Mouse (Mus musculus) CH12.LX (cell line): ENCODE measurements at regions not wholly inside any gene's neighbourhood (a gene's known extent, or its start where the extent isn't known, plus 50 kb on each side); places are given as distances from the start of the nearest gene placed in this dataset.

Experiments used
- BHLHE40 ChIP-seq: IDR thresholded peaks from 2 replicates; pipeline ENCODE4 v1.6.1; 2011; ENCODE audit warnings: mild to moderate bottlenecking, low read depth, low read length, improper control_type of control experiment
- CHD2 ChIP-seq: IDR thresholded peaks from 2 replicates; pipeline ENCODE4 v1.6.1; 2011; ENCODE audit warnings: low read length, improper control_type of control experiment

- TF ChIP-seq BHLHE40 (peak; percentile 63), CHD2 (no peak)
Observed at GRCm38 (mm10) chr16:84607503-84607902, 92.6 kb downstream of the A730009L09Rik start.
